Mouse (Mus musculus): Measurements from ENCODE around the gene Tshb.

- TF ChIP-seq POLR2A (IDR thresholded peaks at IDR 0.05; ENCODE audit: low read depth, low read length) (no peak), CTCF (IDR thresholded peaks at IDR 0.05; ENCODE audit: borderline replicate concordance, insufficient read depth, low read length) (no peak)
Measured at GRCm38 (mm10) chr3:102752053-102752452, 30.5 kb downstream of the Tshb start.
